Mouse (Mus musculus): Measurements from ENCODE around the gene Vdac2.
A peak's percentile ranks its signal among the peaks of the same experiment; 100 is the strongest.

Vdac2 gene

GRCm38 (mm10) chr14:21817453-21817852, 7.6 kb upstream of the Vdac2 start:
- no peak for DNase-seq (ENCODE audit: low spot score in 2 of 2)

DNA sequence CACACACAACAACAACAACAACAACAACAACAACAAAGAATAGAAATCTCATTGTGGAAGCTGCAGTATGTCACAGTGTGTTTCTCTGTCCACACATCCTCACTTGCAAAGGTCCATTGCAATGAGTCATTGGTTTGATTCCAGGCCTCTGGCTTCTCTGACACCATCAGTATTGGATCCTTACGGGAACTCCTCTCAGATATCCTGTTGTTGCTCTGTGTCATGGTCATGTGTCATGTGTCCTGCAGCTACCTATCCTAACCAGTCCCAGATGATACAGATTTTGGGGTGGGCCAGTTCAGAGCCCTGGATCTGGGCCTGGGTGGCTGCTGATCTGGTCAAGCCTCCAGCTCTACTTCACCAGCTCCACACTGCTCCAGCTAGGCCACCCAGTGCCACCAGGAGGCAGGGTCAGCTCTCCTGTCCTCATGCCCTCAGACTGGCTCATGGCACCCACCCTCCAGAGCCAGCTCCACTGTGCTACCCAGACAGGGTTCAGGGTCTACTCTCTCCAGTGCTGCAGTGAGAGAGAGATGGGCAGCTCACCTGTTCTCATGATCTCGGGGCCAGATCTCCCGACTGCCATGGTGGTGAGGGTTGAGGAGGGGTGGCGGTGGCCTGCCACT, 4.0 kb upstream of the Vdac2 start:
- no peak for DNase-seq (ENCODE audit: low spot score in 2 of 2)

GRCm38 (mm10) chr14:21822307-21822706, 2.7 kb upstream of the Vdac2 start:
- no peak for DNase-seq (ENCODE audit: low spot score in 2 of 2)

DNA sequence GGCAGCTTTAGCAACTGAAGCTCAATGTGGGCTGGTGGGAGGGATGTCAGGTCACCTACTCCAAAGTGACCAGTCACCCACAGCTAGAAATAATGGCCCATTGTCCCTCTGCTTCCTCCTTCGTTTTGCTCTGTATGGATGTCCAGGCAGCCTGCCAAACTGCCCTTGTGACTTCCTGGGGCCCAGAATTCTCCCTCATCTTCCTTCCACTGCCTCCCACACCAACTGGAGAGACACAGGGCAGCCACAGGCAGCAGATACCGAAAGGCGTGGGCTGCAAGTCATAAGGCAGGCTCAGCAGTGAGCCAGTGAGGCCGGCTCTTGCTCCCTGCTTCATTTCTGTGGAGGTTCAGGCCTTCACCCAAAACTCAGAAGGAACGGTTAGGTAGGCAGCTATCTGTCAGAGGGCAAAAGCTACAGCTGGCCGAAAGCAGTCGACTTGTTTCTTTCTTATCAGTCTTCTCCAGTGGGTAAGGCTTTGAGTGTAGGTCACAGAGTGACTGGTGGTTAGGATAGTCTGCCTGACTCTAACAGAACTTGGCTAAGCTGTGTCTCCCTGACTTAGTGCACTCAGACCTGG, 2.2 kb upstream of the Vdac2 start:
- DNase-seq (ENCODE audit: low spot score in 2 of 2), result peak; percentile 35 to 63

DNA sequence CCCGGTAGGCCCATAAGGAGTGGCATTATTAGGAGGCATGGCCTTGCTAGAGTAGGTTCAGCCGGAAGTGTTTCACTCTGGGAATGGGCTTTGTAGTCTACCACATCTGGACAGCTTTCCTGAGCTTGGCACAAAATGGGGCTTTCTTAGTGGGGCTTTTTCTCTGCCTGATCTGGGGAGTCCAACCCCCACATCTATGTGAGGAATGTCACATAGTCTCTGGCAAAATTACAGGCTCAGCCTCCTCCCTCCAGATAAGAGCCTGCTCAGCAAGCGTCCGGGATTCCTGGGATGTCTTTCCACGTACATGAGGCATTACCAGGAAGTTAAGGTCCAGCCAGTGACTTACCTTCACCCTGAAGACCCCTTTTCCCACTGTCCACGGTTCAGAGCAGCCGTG, 1.1 kb upstream of the Vdac2 start:
- no peak for DNase-seq (ENCODE audit: low spot score in 2 of 2)

DNA sequence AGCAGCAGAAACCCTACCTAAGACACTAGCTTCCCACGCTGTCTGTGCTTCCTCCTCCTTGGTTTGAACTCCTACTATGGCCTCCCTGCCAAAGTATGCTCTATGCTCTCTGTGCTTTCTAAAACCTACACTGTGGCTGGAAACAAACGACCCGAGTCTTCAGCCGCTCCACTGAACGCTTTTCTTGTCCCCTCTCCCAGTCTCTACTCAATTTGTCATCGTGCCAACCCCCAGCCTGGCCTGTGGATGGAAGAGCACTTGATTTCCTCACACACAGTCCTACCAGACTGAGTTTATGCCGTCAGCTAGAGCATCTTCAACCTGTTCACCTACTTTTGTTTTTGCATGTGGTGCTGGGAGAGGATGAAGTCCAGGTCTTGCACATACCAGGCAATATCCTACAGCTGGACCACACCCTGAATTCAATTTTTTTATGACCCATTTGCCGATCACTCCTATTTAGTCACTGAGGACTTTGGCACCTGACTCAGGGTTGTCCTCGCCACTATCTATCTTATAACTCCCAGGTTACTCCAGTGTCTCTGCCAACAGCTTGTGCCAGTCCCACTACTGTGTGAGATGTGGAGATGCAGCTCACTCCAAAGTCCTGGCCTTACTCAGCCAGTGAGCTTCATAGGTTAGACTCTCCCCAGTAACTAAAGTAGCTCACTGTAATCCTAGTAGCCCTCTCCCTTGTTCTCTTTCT, 901 bp downstream of the Vdac2 start:
- DNase-seq (ENCODE audit: low spot score in 2 of 2), result no peak

DNA sequence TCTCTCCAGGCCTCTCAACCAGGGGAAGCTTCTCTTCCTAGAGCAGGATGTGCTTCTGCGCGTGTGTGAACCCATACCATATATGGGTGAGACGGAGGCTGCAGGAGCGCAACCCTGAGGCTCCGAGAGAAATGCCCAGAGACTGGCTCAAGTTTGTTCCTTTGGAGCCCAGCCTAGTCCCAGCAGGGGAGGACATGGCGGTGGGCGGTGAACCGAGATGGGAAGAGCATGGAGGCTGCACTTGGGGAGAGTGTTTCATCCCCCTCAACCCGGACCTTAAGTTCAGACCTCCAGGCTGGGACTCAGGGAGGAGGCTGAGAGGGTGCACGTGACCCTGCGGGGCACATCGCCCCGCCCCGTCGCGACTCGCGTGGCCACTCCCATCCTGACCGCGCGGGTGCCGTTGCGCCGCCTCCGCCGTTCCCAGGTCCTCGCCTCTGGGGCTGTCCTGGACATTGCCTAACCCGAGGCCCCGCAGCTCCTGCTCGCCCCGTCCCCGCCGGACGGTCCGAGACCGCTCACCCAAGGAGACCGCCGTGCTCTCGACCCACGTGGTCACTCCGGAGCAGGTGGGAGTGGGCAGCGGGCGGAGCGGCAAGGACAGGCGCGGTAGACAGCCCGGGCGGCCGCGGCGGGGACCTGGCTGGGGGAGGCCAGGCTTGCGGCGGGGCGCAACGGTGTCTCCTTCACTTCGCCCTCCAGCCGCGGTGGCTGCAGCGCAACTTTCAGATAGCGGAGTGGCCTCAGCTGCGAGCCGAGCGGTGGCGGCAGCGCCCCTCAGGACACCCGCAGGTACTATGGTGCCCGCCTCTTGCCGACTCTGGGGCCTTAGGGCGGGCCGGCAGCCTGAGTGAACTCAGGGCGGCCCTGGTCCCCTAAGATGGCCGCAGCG, 6.1 kb downstream of the Vdac2 start:
- peak; percentile 93 to 96 for DNase-seq (ENCODE audit: low spot score in 2 of 2)

DNA sequence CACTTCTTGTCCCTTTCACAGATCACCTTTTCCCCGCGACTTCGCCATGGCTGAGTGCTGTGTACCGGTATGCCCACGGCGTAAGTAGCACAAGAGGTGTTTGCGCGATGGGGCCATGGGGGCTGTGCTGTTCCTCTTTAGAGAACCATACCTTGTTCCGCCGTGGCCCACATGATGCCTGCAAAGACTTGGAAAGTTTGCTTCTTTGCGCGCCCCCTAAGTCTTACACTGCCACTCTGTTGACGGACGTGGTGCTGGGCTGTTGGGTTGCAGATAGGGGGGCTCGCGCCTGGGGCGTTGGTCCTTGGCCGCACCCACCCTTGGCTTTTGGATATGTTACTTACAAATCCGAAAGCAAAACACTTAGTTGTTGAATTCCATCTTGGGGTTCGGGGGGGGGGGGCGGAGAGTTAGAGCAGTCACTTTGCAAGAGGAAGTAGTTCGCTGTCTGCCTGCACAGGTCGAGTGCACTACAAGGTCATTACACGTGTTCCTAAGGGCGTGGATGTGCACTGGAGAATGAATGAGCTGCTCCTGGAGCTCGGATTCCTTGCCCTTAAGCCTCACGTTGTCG, 6.9 kb downstream of the Vdac2 start:
- DNase-seq (ENCODE audit: low spot score in 2 of 2), result no peak

GRCm38 (mm10) chr14:21838336-21839017, 13.4 kb downstream of the Vdac2 start:
- no peak for DNase-seq (ENCODE audit: low spot score in 2 of 2)

GRCm38 (mm10) chr14:21841819-21842592, 17.0 kb downstream of the Vdac2 start:
- DNase-seq (ENCODE audit: low spot score in 2 of 2), result no peak

DNA sequence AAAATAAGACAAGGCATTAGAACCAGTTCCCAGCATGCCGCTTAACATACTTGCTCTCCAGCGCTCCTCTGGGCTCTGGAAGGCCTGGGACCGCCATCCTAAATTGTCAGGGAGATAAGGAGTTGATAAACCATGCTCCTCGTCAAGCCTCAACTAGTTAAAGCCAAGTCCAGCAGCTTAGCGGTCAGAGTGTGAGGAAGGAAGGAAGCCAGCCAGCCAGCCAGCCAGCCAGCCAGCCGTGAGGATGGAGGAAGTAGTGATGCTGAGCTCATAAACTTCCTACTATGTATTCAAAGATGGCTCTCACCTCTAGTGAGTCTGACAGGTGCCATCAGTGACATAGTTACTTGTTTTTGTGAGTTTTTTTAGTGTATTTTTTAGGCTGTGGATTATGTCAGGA, 18.2 kb downstream of the Vdac2 start:
- DNase-seq (ENCODE audit: low spot score in 2 of 2), result no peak

DNA sequence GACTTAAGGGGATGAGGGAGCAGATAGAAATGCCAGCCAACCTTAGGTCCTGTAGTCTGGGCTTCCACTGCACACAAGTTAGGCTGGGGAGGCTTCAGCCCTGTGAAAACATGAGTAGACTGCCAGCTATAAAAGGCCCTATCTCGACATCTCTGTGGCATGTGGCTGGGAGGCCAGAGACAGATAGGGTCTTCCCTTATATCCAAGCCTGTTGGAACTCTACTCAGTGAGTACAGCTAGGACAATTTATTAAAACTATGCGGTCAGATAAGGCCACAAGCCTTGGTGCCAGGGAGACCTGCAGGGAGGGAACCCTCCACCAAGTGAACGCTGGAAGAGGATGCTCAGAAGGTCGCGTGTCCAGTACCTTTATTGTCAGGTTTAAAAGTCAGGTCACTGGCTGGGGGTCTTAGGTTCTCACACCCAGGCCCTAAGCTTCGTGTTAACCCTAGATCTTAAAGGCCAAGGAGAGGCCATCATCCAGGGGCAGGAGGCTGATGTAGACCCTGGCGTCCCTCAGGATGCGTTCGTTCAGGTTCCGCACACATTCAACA, 21.9 kb downstream of the Vdac2 start:
- DNase-seq (ENCODE audit: low spot score in 2 of 2), result no peak

DNA sequence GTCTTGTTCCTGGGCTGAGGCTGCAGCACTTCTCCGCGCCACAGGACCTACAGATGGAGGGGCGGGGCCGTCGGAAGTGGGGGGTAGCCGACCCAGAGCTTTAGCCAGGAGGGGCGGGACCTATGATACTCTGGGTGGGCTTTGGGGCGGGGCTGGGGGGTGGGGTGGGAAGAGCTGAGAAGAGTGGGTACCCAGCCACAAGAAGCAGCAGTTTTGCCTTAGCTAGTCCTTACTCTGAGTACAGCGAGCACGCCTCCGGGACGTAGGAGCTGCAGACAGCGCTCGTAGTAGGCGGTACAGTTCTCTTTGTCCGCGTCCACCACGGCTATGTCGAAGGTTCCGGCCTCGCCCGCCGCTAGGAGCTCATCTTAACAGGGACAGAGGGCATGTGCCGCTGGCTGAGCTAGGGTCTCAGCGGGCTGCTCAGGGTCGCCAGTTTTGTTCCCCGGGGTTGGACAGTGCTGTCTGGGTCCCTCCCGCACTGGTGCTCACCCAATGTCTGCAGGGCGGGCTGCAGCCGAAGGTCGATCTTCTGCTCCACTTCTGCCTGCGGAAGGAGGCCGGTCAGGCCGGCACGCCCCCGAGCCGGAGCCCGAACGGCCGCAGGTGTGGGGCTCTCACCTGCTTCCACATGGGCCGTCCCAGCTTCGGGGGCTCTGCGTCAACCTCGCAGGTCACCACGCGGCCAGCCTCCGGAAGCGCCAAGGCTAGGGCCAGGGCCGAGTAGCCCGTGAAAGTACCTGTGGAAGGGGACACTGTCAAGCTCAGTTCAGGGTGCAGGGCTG, 22.5 kb downstream of the Vdac2 start:
- DNase-seq (ENCODE audit: low spot score in 2 of 2), result no peak

- DNase-seq (ENCODE audit: low spot score in 2 of 2), result peak; percentile 88 to 96
Measured at GRCm38 (mm10) chr14:21848166-21849154, 23.4 kb downstream of the Vdac2 start, which contains the start of gene Comtd1. TSS of gene Comtd1 (minus strand) at chr14:21848977.

DNA sequence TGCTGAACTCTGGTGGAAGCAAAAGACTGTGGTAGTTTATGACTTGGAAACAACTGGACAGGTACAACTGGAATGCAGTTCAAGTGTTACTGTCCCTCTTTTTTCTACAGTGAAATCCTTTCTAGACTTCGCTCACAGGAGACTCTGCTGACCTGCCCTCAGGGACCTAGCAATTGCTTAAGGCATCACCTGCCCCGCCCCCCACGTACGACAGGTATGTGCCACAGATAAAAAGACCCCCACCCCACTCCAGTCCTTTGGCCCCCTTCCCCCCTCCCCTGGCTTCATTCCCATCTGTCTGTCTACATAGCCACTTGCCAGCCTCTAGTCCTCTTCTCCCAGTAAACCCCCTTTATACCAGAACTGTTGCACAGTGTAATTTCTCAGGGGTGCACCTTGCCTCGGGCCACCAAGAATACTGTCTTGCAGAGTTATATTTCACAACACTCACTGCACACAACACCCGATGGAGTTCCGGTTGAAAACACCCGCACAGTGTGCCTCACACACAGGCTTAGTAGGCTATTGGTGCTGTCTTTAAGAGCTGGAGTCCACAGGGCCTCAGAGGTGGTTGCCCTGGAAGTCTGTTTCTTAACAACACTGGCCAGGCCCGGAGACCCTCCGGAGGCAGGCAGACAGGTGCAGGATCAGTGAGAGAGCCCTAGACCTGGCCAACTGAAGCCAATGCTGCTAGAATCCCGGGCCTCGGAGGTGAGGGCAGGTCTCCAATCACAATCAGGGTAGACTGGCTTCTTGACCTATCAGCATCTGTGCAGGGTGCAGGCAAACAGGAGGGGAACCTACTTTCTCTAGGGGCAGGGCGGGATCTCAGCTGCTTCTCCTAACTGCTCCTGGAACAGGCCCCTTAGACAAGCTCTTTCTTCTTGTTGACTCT, 24.7 kb downstream of the Vdac2 start:
- no peak for DNase-seq (ENCODE audit: low spot score in 2 of 2)

DNA sequence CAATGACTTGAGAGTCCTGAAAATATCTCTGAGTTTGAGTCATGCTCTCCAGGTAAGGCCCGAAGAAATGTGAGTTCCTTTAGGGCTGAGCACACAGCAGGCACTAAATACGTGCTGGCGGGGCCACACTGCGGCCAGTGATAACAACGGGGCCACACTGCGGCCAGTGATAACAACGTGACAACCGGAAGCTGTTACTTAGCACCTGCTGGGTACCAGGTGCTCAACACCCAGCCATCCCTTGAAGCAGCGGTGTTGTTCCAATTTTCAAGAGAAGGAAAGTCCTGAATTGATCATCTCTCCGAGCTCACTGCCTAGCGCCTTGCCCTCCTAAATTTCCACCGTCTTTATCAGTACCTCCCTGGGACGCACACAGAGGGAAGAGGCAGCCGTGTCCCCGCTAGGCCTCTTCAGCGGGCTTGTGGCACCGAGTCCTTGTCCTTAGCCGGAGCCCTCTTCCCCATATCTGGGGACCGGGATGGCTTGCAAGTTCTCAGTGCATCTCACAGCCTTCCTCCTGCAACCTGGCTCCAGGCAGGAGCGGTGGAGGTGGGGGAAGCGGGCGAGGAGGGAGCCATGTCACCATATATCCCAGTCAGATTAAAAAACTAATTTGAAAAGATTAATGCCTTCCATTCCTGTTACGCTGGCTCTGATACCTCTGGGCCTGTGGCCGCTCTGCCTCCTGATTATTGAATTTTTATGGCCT, 25.5 kb downstream of the Vdac2 start:
- no peak for DNase-seq (ENCODE audit: low spot score in 2 of 2)
